In the genomic region with DNA sequence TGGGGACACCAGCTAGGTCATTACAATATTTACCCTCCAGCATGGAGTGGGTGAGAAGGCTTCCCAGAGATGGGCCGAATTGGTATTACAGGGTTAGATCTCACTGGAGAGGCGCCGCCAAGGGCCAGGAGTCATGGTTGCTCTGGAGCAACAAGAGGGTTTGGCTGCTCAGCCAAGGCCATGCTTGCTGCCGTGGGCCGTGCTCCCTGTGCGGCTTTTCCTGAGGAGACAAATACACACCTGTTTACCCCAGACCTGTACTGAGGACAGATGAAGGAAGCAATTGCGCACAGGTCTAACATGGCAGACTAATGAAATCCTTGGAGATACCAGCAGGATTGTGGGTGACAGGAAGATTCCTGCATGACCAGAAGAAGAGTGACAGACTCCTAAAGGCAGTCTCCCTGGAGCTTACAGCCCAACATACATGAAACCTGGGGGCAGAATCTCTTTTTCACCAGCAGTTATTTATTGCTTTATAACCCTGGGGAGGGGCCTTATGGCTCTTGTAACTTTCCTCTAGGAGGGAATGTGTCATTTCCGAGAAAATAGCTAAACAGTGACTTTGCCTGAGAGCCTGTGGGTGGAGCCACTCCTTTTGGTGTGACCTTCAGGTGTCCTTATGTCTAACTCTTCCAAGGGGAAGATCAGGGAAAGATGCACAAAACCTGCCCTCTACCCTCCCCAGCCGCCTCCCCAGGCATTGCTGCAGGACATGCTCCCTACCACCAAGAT, we compare ENCODE assay signal across 34 mouse cellular contexts. TPM values are rescaled to one million over a fixed set of nuclear protein-coding genes. Genes with fewer than 3 reads are reported as not detected.
DNase-seq lines count a peak whose midpoint lies in the region; ATAC-seq and TF ChIP-seq lines count a peak whose summit lies in the region.
"Had no signal": no experiment of that assay in that cellular context is flagged by ENCODE, and none has a peak within 500 bp of the region (broad histone marks: within the 10 kb centered on the region; RNA-seq: fewer than 3 reads in every experiment).

No protein-coding gene starts in this region.

- no peaks in the 10 kb centered on the region for H3K27me3 ChIP-seq in kidney, adult 2 months (replicated peaks; ENCODE audit: control insufficient read depth, insufficient read depth, low read length)
- H3K27me3 ChIP-seq in ES-Bruce4 (ENCODE audit: control insufficient read depth, insufficient read depth, low read length, poor library complexity, severe bottlenecking): no peaks in the 10 kb centered on the region
- H3K27me3 ChIP-seq in intestine, embryonic 16.5 days (replicated peaks; ENCODE audit: control insufficient read depth, insufficient read depth, low read length): no peaks in the 10 kb centered on the region
- H3K27me3 ChIP-seq in midbrain, embryonic 15.5 days (replicated peaks): no peaks in the 10 kb centered on the region
- H3K27me3 ChIP-seq: heart, embryonic 12.5 days; limb, embryonic 12.5 days; liver, embryonic 15.5 days; neural tube, embryonic 13.5 days had no signal

- WGBS in kidney, adult 2 months: 93% methylated on average over 9 of the region's 9 CpGs
- WGBS in intestine, embryonic 16.5 days: 51% methylated on average over 9 of the region's 9 CpGs
- WGBS in midbrain, embryonic 15.5 days: 96% methylated on average over 9 of the region's 9 CpGs

- no peaks in the 10 kb centered on the region for H3K4me1 ChIP-seq in kidney, adult 2 months (ENCODE audit: control insufficient read depth, insufficient read depth, low read length)
- peaks cover 9% of the 10 kb centered on the region for H3K4me1 ChIP-seq in ES-Bruce4 (ENCODE audit: control insufficient read depth, insufficient read depth, low read length)
- H3K4me1 ChIP-seq in ES-E14 (ENCODE audit: control insufficient read depth in 2 of 2, insufficient read depth in 2 of 2, low read length in 2 of 2, poor library complexity in 1 of 2): peaks cover 4 to 36% of the 10 kb centered on the region in 2 experiments
- H3K4me1 ChIP-seq in intestine, embryonic 16.5 days (ENCODE audit: control insufficient read depth, insufficient read depth, low read length): 0 out of 2 replicates have a peak, but pooled peaks cover 6% of the 10 kb centered on the region
- no peaks in the 10 kb centered on the region for H3K4me1 ChIP-seq in midbrain, embryonic 15.5 days
- H3K4me1 ChIP-seq: limb, embryonic 12.5 days; liver, embryonic 15.5 days; neural tube, embryonic 13.5 days had no signal

- peak; percentile 89 for ATAC-seq in intestine, embryonic 16.5 days
- ATAC-seq in midbrain, embryonic 15.5 days (replicated peaks): no peak
- ATAC-seq: forebrain, embryonic 14.5 days had no signal

- peak; percentile 61 for DNase-seq in kidney, adult 2 months
- no peak for DNase-seq in kidney, postnatal 10 days
- DNase-seq in ES-E14 (ENCODE audit: low read depth, low spot score) (no peak), MN1 (ENCODE audit: low spot score) (no peak)
- DNase-seq: B cell, adult 2 months; cerebellum, adult 2 months; cerebellum, postnatal 36 days; gastrocnemius, adult 2 months; gastrocnemius, postnatal 36 days; heart, adult 18-20 months; kidney, postnatal 14 days; lung, embryonic 14.5 days; lung, postnatal 14 days; thymus, adult 2 months; thymus, postnatal 36 days had no signal

- no peak overlapping the region for H3K4me3 ChIP-seq in kidney, adult 2 months (ENCODE audit: insufficient read depth, low read depth, low read length)
- no peak overlapping the region for H3K4me3 ChIP-seq in ES-Bruce4 (ENCODE audit: low read depth, low read length)
- H3K4me3 ChIP-seq in ES-E14 (ENCODE audit: insufficient read depth in 1 of 2, low read depth in 1 of 2, low read length in 2 of 2, poor library complexity in 1 of 2, severe bottlenecking in 1 of 2): no peak overlapping the region
- no peak overlapping the region for H3K4me3 ChIP-seq in intestine, embryonic 16.5 days (ENCODE audit: low read length)
- H3K4me3 ChIP-seq in midbrain, embryonic 15.5 days: no peak overlapping the region
- H3K4me3 ChIP-seq: gastrocnemius, adult 2 months; heart, embryonic 12.5 days; left cerebral cortex, adult 2 months; limb, embryonic 12.5 days; liver, embryonic 15.5 days; neural tube, embryonic 13.5 days had no signal

- TF ChIP-seq POLR2A in kidney, adult 2 months (IDR thresholded peaks at IDR 0.05; ENCODE audit: low read depth, low read length): no peak
- no peak for TF ChIP-seq POLR2A in ES-Bruce4 (IDR thresholded peaks at IDR 0.05; ENCODE audit: insufficient read depth, low read length)

- H3K27ac ChIP-seq in kidney, adult 2 months (ENCODE audit: insufficient read depth, low read depth, low read length): no peak overlapping the region
- H3K27ac ChIP-seq in ES-Bruce4 (ENCODE audit: insufficient read depth, low read length) (peak overlapping the region; percentile 74), ES-E14 (ENCODE audit: insufficient read depth, low read depth, low read length, poor library complexity, severe bottlenecking) (peak overlapping the region; percentile 68)
- H3K27ac ChIP-seq in intestine, embryonic 16.5 days (ENCODE audit: low read length): peak overlapping the region; percentile 76
- no peak overlapping the region for H3K27ac ChIP-seq in midbrain, embryonic 15.5 days
- H3K27ac ChIP-seq: gastrocnemius, adult 2 months; hindbrain, embryonic 14.5 days; left cerebral cortex, adult 2 months; limb, embryonic 12.5 days; liver, embryonic 15.5 days; neural tube, embryonic 13.5 days had no signal

- H3K9me3 ChIP-seq in ES-Bruce4 (replicated peaks; ENCODE audit: control insufficient read depth, insufficient read depth, low read length, poor library complexity, severe bottlenecking): 0 out of 2 replicates have a peak, but pooled peaks cover 3% of the 10 kb centered on the region
- H3K9me3 ChIP-seq in ES-E14 (ENCODE audit: control insufficient read depth, insufficient read depth, low read depth, low read length): no peaks in the 10 kb centered on the region
- H3K9me3 ChIP-seq in intestine, embryonic 16.5 days (ENCODE audit: control insufficient read depth, low read length): no peaks in the 10 kb centered on the region
- H3K9me3 ChIP-seq in midbrain, embryonic 15.5 days: no peaks in the 10 kb centered on the region
- H3K9me3 ChIP-seq: heart, embryonic 12.5 days; limb, embryonic 12.5 days; liver, embryonic 15.5 days; neural tube, embryonic 13.5 days had no signal

- TF ChIP-seq CTCF in kidney, adult 2 months (conservative IDR thresholded peaks at IDR 0.05; ENCODE audit: insufficient read depth, insufficient read length, low read depth, low read length): no peak
- TF ChIP-seq CTCF in ES-Bruce4 (IDR thresholded peaks at IDR 0.05; ENCODE audit: low read depth, low read length): no peak

- H3K9ac ChIP-seq in ES-Bruce4 (ENCODE audit: low read depth, poor library complexity, severe bottlenecking) (no peak overlapping the region), ES-E14 (ENCODE audit: insufficient read depth, low read depth, low read length, poor library complexity, severe bottlenecking) (no peak overlapping the region)
- 0 out of 2 replicates have a peak overlapping the region, but pooled peaks have one; percentile 21 for H3K9ac ChIP-seq in intestine, embryonic 16.5 days (ENCODE audit: low read depth, low read length)
- H3K9ac ChIP-seq in midbrain, embryonic 15.5 days: no peak overlapping the region
- H3K9ac ChIP-seq: heart, embryonic 12.5 days; hindbrain, embryonic 14.5 days; limb, embryonic 12.5 days; liver, embryonic 15.5 days; lung, embryonic 14.5 days; neural tube, embryonic 13.5 days had no signal

- TF ChIP-seq EP300 in ES-Bruce4 (IDR thresholded peaks at IDR 0.05; ENCODE audit: insufficient read depth, low read depth, low read length): 0 out of 2 replicates have a peak, but pooled peaks have one; percentile 46

- peak overlapping the region; percentile 3; the same call in 1 of the 2 replicates for H3K4me2 ChIP-seq in intestine, embryonic 16.5 days (ENCODE audit: low read depth, low read length)
- no peak overlapping the region for H3K4me2 ChIP-seq in midbrain, embryonic 15.5 days
- H3K4me2 ChIP-seq: heart, embryonic 12.5 days; hindbrain, embryonic 14.5 days; limb, embryonic 12.5 days; liver, embryonic 15.5 days; lung, embryonic 14.5 days; neural tube, embryonic 13.5 days had no signal

- in situ Hi-C loops in ES-E14 (cut with MboI; ENCODE audit: low sequenced_read_pairs in 2 of 2, unreplicated experiment in 2 of 2): no loop called here

- no peaks in the 10 kb centered on the region for H3K36me3 ChIP-seq in kidney, adult 2 months (ENCODE audit: control insufficient read depth, insufficient read depth, low read length)
- H3K36me3 ChIP-seq in ES-Bruce4 (ENCODE audit: control insufficient read depth, insufficient read depth, low read length, poor library complexity, severe bottlenecking) (peaks cover 95% of the 10 kb centered on the region), ES-E14 (ENCODE audit: control insufficient read depth, insufficient read depth, low read length, poor library complexity, severe bottlenecking) (peaks cover 92% of the 10 kb centered on the region)
- peaks cover 3% of the 10 kb centered on the region for H3K36me3 ChIP-seq in intestine, embryonic 16.5 days (ENCODE audit: control insufficient read depth, insufficient read depth, low read length)
- H3K36me3 ChIP-seq in midbrain, embryonic 15.5 days (replicated peaks): no peaks in the 10 kb centered on the region

TF ChIP-seq in ES-E14, 5 proteins besides CTCF, POLR2A, EP300 and RAD21 (continues in another document):
- TF ChIP-seq CHD2 (IDR thresholded peaks at IDR 0.05; ENCODE audit: low read depth, low read length): no peak
- TF ChIP-seq ZC3H11A (IDR thresholded peaks at IDR 0.05; ENCODE audit: borderline replicate concordance, low read depth, low read length): no peak

RNA-seq across cellular contexts. Expression of gene Gtsf1l, which starts 14.5 kb away (rescaled TPM):
- polyA plus RNA-seq in kidney, adult 2 months (2012; rRNA removed): 0.12 TPM in 1 of 2 replicates, not detected in the other
- 34.9 and 36.3 TPM in 2 replicates for polyA plus RNA-seq in ES-Bruce4 (2011; ENCODE audit: insufficient read depth, insufficient read length, low read depth, missing spikeins)
- total RNA-seq in ES-E14 (2012; rRNA removed): 25.7 and 30.8 TPM in 2 replicates
- polyA plus RNA-seq in intestine, embryonic 16.5 days (2015; fragmentation: Nextera tagmentation; extraction: Ambion mirVana): not detected in 2 replicates
- not detected in 2 replicates for polyA plus RNA-seq in midbrain, embryonic 15.5 days (2015; fragmentation: Nextera tagmentation; extraction: Ambion mirVana)
- total RNA-seq: adrenal gland, postnatal 36 days; gastrocnemius, adult 2 months; gastrocnemius, postnatal 36 days; heart, adult 18-20 months; hematopoietic stem cell, adult 5-6 weeks; layer of hippocampus, adult 18-20 months; layer of hippocampus, postnatal 10 days; left cerebral cortex, adult 2 months; left cerebral cortex, postnatal 25 days; liver, adult 2 months had no signal
- polyA plus RNA-seq: brain, embryonic 14.5 days; cerebellum, adult 2 months; embryonic facial prominence, embryonic 11.5 days; heart, embryonic 12.5 days; heart, postnatal 0 days; limb, embryonic 12.5 days; liver, adult 2 months; liver, embryonic 15.5 days; lung, embryonic 14.5 days; neural tube, embryonic 13.5 days; thymus, adult 2 months had no signal

RNA-seq across cellular contexts. Expression of gene Mybl2, which starts 18.7 kb away (rescaled TPM):
- polyA plus RNA-seq in kidney, adult 2 months (2012; rRNA removed): 1.3 and 1.4 TPM in 2 replicates
- 471 and 519 TPM in 2 replicates for polyA plus RNA-seq in ES-Bruce4 (2011; ENCODE audit: insufficient read depth, insufficient read length, low read depth, missing spikeins)
- 281 and 391 TPM in 2 replicates for total RNA-seq in ES-E14 (2012; rRNA removed)
- 18.0 and 19.0 TPM in 2 replicates for polyA plus RNA-seq in intestine, embryonic 16.5 days (2015; fragmentation: Nextera tagmentation; extraction: Ambion mirVana)
- polyA plus RNA-seq in midbrain, embryonic 15.5 days (2015; fragmentation: Nextera tagmentation; extraction: Ambion mirVana): 4.0 and 4.9 TPM in 2 replicates
- total RNA-seq: gastrocnemius, adult 2 months had no signal

RNA-seq across cellular contexts. Expression of gene Ift52, which starts 56.0 kb away (rescaled TPM):
- polyA plus RNA-seq in kidney, adult 2 months (2012; rRNA removed): 34.6 and 37.5 TPM in 2 replicates
- 62.6 and 69.4 TPM in 2 replicates for polyA plus RNA-seq in ES-Bruce4 (2011; ENCODE audit: insufficient read depth, insufficient read length, low read depth, missing spikeins)
- 15.5 and 17.2 TPM in 2 replicates for total RNA-seq in ES-E14 (2012; rRNA removed)
- polyA plus RNA-seq in intestine, embryonic 16.5 days (2015; fragmentation: Nextera tagmentation; extraction: Ambion mirVana): 44.0 and 48.1 TPM in 2 replicates
- polyA plus RNA-seq in midbrain, embryonic 15.5 days (2015; fragmentation: Nextera tagmentation; extraction: Ambion mirVana): 39.8 and 42.1 TPM in 2 replicates

Comparison
In these comparisons a context has a peak if more than half of its experiments do, and no peak if none do; other contexts are left out.
1. H3K27ac ChIP-seq: peak in ES-Bruce4 (single experiment), ES-E14 (single experiment) and intestine, embryonic 16.5 days (single experiment); none in kidney, adult 2 months (single experiment) and midbrain, embryonic 15.5 days (single experiment).
2. RNA of gene Gtsf1l, which starts 14.5 kb away (polyA plus RNA-seq): 34.9 to 36.3 TPM in ES-Bruce4; not detected in midbrain, embryonic 15.5 days, 0.12 TPM in kidney, adult 2 months and not detected in intestine, embryonic 16.5 days; every median in the first group is over 10 times any median in the second.
3. RNA of gene Mybl2, which starts 18.7 kb away (polyA plus RNA-seq): 471 to 519 TPM in ES-Bruce4; 18.0 to 19.0 TPM in intestine, embryonic 16.5 days, 4.0 to 4.9 TPM in midbrain, embryonic 15.5 days and 1.3 to 1.4 TPM in kidney, adult 2 months; every median in the first group is over 10 times any median in the second.